Comparison of ENCODE assay signal across 8 mouse cellular contexts in the genomic region with DNA sequence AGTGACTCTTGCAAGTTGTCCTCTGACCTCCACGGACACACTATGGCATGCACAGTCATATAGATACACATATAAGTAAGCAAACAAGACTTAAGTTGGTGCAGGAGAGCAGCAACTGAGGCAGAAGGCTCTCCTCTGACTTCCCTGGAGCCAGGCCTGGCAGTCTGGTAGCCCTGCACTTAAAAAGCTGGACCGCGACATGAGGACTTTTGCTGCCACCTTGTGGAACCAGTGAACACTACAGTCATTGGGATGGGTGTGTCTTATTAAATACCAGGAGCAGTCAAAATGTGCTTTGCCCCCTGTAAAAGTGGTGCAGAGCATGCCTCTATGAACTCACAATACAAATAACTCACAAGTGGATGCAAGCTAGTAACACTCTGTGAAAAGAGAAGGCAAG. TPM values are rescaled to one million over a fixed set of nuclear protein-coding genes. Genes with fewer than 3 reads are reported as not detected.
A peak's percentile ranks its signal among the peaks of the same experiment; 100 is the strongest.
DNase-seq lines count a peak whose midpoint lies in the region; ATAC-seq lines count a peak whose summit lies in the region.

No protein-coding gene starts in this region.

- H3K27ac ChIP-seq in heart, embryonic 12.5 days (ENCODE audit: poor library complexity, severe bottlenecking) = no peak overlapping the region
- H3K27ac ChIP-seq in intestine, embryonic 15.5 days = no peak overlapping the region
- H3K27ac ChIP-seq in midbrain, embryonic 13.5 days = peak overlapping the region; percentile 25; the same call in 1 of the 2 replicates

- no peaks in the 10 kb centered on the region for H3K36me3 ChIP-seq in heart, embryonic 12.5 days
- H3K36me3 ChIP-seq in intestine, embryonic 15.5 days = no peaks in the 10 kb centered on the region
- peaks cover 25% of the 10 kb centered on the region for H3K36me3 ChIP-seq in midbrain, embryonic 13.5 days

- 4% methylated on average over 3 of the region's 3 CpGs for WGBS in heart, embryonic 12.5 days
- WGBS in intestine, embryonic 15.5 days = 5% methylated on average over 3 of the region's 3 CpGs
- 2% methylated on average over 3 of the region's 3 CpGs for WGBS in midbrain, embryonic 13.5 days

- H3K9ac ChIP-seq in heart, embryonic 12.5 days = no peak overlapping the region
- H3K9ac ChIP-seq in intestine, embryonic 15.5 days = no peak overlapping the region
- H3K9ac ChIP-seq in midbrain, embryonic 13.5 days (replicated peaks) = no peak overlapping the region

- H3K9me3 ChIP-seq in heart, embryonic 12.5 days (replicated peaks) = no peaks in the 10 kb centered on the region
- no peaks in the 10 kb centered on the region for H3K9me3 ChIP-seq in intestine, embryonic 15.5 days
- no peaks in the 10 kb centered on the region for H3K9me3 ChIP-seq in midbrain, embryonic 13.5 days

- no peak overlapping the region for H3K4me2 ChIP-seq in heart, embryonic 12.5 days
- no peak overlapping the region for H3K4me2 ChIP-seq in intestine, embryonic 15.5 days (replicated peaks)
- no peak overlapping the region for H3K4me2 ChIP-seq in midbrain, embryonic 13.5 days (replicated peaks)

- ATAC-seq in heart, embryonic 12.5 days (ENCODE audit: insufficient number of reproducible peaks, low FRiP score) = no peak
- peak; percentile 36; the same call in 1 of the 2 replicates for ATAC-seq in intestine, embryonic 15.5 days
- peak; percentile 74 for ATAC-seq in midbrain, embryonic 13.5 days

- intact Hi-C loops in left cerebral cortex, postnatal 36 days (cut with DNase I) = loop anchor here (2.0 kb wide), 1 partner anchor 56 kb away; no protein-coding TSS in a partner anchor

- H3K27me3 ChIP-seq in heart, embryonic 12.5 days (replicated peaks) = no peaks in the 10 kb centered on the region
- H3K27me3 ChIP-seq in intestine, embryonic 15.5 days (replicated peaks) = no peaks in the 10 kb centered on the region
- H3K27me3 ChIP-seq in midbrain, embryonic 13.5 days = no peaks in the 10 kb centered on the region

- no peak overlapping the region for H3K4me3 ChIP-seq in heart, embryonic 12.5 days
- H3K4me3 ChIP-seq in intestine, embryonic 15.5 days (replicated peaks) = no peak overlapping the region
- H3K4me3 ChIP-seq in midbrain, embryonic 13.5 days (replicated peaks) = no peak overlapping the region

- DNase-seq in heart, adult 11 months = peak; percentile 98
- peak; percentile 85 to 89 for DNase-seq in cerebellum, postnatal 25 days
- DNase-seq in gastrocnemius, adult 18-20 months (ENCODE audit: low spot score) = peak; percentile 86
- DNase-seq in left cerebral cortex, postnatal 36 days (ENCODE audit: low spot score in 2 of 2) = peak; percentile 71 to 82
- peak; percentile 84 for DNase-seq in skeletal muscle tissue, adult 2 months (ENCODE audit: low read depth, low spot score)

- H3K4me1 ChIP-seq in heart, embryonic 12.5 days (replicated peaks) = peaks cover 13% of the 10 kb centered on the region
- H3K4me1 ChIP-seq in intestine, embryonic 15.5 days (replicated peaks) = peaks cover 13% of the 10 kb centered on the region
- peaks cover 21% of the 10 kb centered on the region for H3K4me1 ChIP-seq in midbrain, embryonic 13.5 days (replicated peaks)

RNA-seq across cellular contexts. Expression of a gene that starts 6.6 kb away (rescaled TPM):
- polyA plus RNA-seq in heart, embryonic 12.5 days (2016; fragmentation: Nextera tagmentation; extraction: Ambion mirVana) = 5.0 and 5.8 TPM in 2 replicates
- total RNA-seq in gastrocnemius, adult 18-20 months (2021) = 1 to 10 TPM; 3.6 to 3.7 TPM
- 9.4 and 9.7 TPM in 2 replicates for polyA plus RNA-seq in intestine, embryonic 15.5 days (2015; fragmentation: Nextera tagmentation; extraction: Ambion mirVana)
- 1 to 10 TPM; 2.5 to 4.2 TPM for total RNA-seq in left cerebral cortex, postnatal 36 days (2021)
- polyA plus RNA-seq in midbrain, embryonic 13.5 days (2015; fragmentation: Nextera tagmentation; extraction: Ambion mirVana) = 4.8 and 5.6 TPM in 2 replicates

RNA-seq across cellular contexts. Expression of a gene that starts 47.6 kb away (rescaled TPM):
- polyA plus RNA-seq in heart, embryonic 12.5 days (2016; fragmentation: Nextera tagmentation; extraction: Ambion mirVana) = 4.8 and 5.5 TPM in 2 replicates
- total RNA-seq in gastrocnemius, adult 18-20 months (2021) = under 1 TPM; 0.21 to 0.32 TPM
- polyA plus RNA-seq in intestine, embryonic 15.5 days (2015; fragmentation: Nextera tagmentation; extraction: Ambion mirVana) = 0.99 and 1.4 TPM in 2 replicates
- 1 to 10 TPM; 2.0 to 2.3 TPM for total RNA-seq in left cerebral cortex, postnatal 36 days (2021)
- 23.5 and 25.2 TPM in 2 replicates for polyA plus RNA-seq in midbrain, embryonic 13.5 days (2015; fragmentation: Nextera tagmentation; extraction: Ambion mirVana)
